Comparison of ENCODE assay signal across 7 mouse cellular contexts in genomic region chr8:12395071-12396031, GRCm38 (mm10). TPM values are rescaled to one million over a fixed set of nuclear protein-coding genes. Genes with fewer than 3 reads are reported as not detected.
A peak's percentile ranks its signal among the peaks of the same experiment; 100 is the strongest.
DNase-seq lines count a peak whose midpoint lies in the region; ATAC-seq and TF ChIP-seq lines count a peak whose summit lies in the region.

Gene Sox1, plus strand, starts transcription at chr8:12395295.

- no peak for TF ChIP-seq POLR2A in lung, adult 2 months (IDR thresholded peaks at IDR 0.05; ENCODE audit: borderline replicate concordance, extremely low read depth, low read depth, low read length)

- WGBS in lung, adult 2 months = 1% methylated on average over 78 of the region's 89 CpGs
- WGBS in hindbrain, embryonic 13.5 days = under 1% methylated on average over 68 of the region's 89 CpGs
- WGBS in limb, embryonic 12.5 days = under 1% methylated on average over 64 of the region's 89 CpGs

- H3K27ac ChIP-seq in hindbrain, embryonic 13.5 days = peak within 1 kb of the TSS; percentile 88
- H3K27ac ChIP-seq in limb, embryonic 12.5 days = no peak within 1 kb of the TSS

- ATAC-seq in hindbrain, embryonic 13.5 days (ENCODE audit: low FRiP score) = peak; percentile 90
- ATAC-seq in limb, embryonic 12.5 days (ENCODE audit: insufficient number of reproducible peaks, insufficient read depth, low FRiP score, low TSS enrichment, low read depth) = peak; percentile 64; the same call in 1 of the 2 replicates

- H3K9me3 ChIP-seq in hindbrain, embryonic 13.5 days = no peaks in the 10 kb centered on the region
- no peaks in the 10 kb centered on the region for H3K9me3 ChIP-seq in limb, embryonic 12.5 days

- peaks cover 87% of the 10 kb centered on the region for H3K27me3 ChIP-seq in hindbrain, embryonic 13.5 days
- H3K27me3 ChIP-seq in limb, embryonic 12.5 days = peaks cover 93% of the 10 kb centered on the region

- TF ChIP-seq CTCF in lung, adult 2 months (IDR thresholded peaks at IDR 0.05; ENCODE audit: insufficient read depth, low read length) = no peak

- no peaks in the 10 kb centered on the region; the same call in 1 of the 2 replicates for H3K4me1 ChIP-seq in lung, adult 2 months (ENCODE audit: control insufficient read depth, insufficient read depth, low read length)
- peaks cover 30% of the 10 kb centered on the region for H3K4me1 ChIP-seq in hindbrain, embryonic 13.5 days (replicated peaks)
- peaks cover 21% of the 10 kb centered on the region for H3K4me1 ChIP-seq in limb, embryonic 12.5 days (replicated peaks)

- peak within 1 kb of the TSS; percentile 83 for H3K9ac ChIP-seq in hindbrain, embryonic 13.5 days
- H3K9ac ChIP-seq in limb, embryonic 12.5 days (replicated peaks) = 0 out of 2 replicates have a peak within 1 kb of the TSS, but pooled peaks have one; percentile 8

- no peak within 1 kb of the TSS for H3K4me3 ChIP-seq in lung, adult 2 months (replicated peaks; ENCODE audit: extremely low read depth, low read depth, low read length)
- H3K4me3 ChIP-seq in hindbrain, embryonic 13.5 days = peak within 1 kb of the TSS; percentile 53
- peak within 1 kb of the TSS; percentile 43 for H3K4me3 ChIP-seq in limb, embryonic 12.5 days (replicated peaks)

- no peaks in the 10 kb centered on the region for H3K36me3 ChIP-seq in hindbrain, embryonic 13.5 days
- no peaks in the 10 kb centered on the region for H3K36me3 ChIP-seq in limb, embryonic 12.5 days

- peak; percentile 28 for DNase-seq in lung, postnatal 10 days
- DNase-seq in lung, adult 2 months = no peak
- DNase-seq in embryo, embryonic 9.5 days (ENCODE audit: extremely low spot score) = peak; percentile 91
- DNase-seq in retina, postnatal 1 day = peak; percentile 78
- no peak for DNase-seq in urinary bladder, postnatal 25 days (ENCODE audit: low spot score)

- peak within 1 kb of the TSS; percentile 55 for H3K4me2 ChIP-seq in hindbrain, embryonic 13.5 days
- H3K4me2 ChIP-seq in limb, embryonic 12.5 days = peak within 1 kb of the TSS; percentile 65

RNA-seq across cellular contexts. Expression of gene Sox1, which starts in this region (rescaled TPM):
- polyA plus RNA-seq in lung, adult 2 months (2012; rRNA removed) = not detected in 2 replicates
- 2.0 and 2.4 TPM in 2 replicates for polyA plus RNA-seq in hindbrain, embryonic 13.5 days (2015; fragmentation: Nextera tagmentation; extraction: Ambion mirVana)
- not detected in 2 replicates for polyA plus RNA-seq in limb, embryonic 12.5 days (2016; fragmentation: Nextera tagmentation; extraction: Ambion mirVana)

Comparison
In these comparisons a context has a peak if more than half of its experiments do, and no peak if none do; other contexts are left out.
1. DNase-seq: peak in lung, postnatal 10 days (single experiment), embryo, embryonic 9.5 days (single experiment) and retina, postnatal 1 day (single experiment); none in lung, adult 2 months (single experiment) and urinary bladder, postnatal 25 days (single experiment).
2. Peak in ATAC-seq, H3K4me3 ChIP-seq, H3K9ac ChIP-seq and H3K4me2 ChIP-seq in limb, embryonic 12.5 days; RNA of the gene not detected or under 1 TPM.